13 mouse cellular contexts compared by ENCODE assay signal in the genomic region with DNA sequence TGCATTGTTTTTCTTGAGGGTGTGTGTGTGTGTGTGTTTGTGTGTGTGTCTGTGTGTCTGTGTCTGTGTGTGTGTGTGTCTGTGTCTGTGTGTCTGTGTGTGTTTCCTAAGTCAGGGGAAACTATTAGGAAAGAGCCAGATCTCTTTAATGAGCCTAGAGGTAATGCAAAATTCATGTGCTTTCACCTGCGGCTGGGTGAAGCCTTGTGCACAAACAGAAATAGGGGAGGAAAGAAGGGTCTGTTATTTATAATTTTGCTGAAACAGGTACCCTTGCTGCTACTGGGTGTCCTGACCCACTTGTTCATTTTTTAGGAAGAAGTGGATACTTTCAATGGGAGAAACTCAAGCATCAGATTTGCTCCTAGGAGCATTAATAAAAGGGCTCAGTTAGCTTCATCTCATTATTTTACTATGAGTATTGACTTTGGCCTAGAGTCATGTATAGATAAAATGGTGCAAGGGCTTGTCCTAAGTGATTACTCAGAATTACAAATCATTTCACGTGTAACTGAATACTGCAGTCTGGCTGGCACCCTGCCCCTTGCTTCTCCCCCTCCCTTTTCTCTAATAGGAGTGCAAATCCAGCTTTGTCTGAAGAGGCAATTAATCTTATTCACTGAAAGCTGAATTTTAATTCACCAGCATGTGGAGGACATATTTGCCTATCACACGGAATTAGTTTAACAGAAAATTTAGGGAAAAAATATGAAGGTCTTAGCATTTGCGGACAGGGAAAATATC.
A peak's percentile ranks its signal among the peaks of the same experiment; 100 is the strongest.
DNase-seq lines count a peak whose midpoint lies in the region; ATAC-seq and TF ChIP-seq lines count a peak whose summit lies in the region.
"Had no signal": no experiment of that assay in that cellular context is flagged by ENCODE, and none has a peak within 500 bp of the region (broad histone marks: within the 10 kb centered on the region; RNA-seq: fewer than 3 reads in every experiment).

No protein-coding gene starts in this region.

- H3K27me3 ChIP-seq in hindbrain, embryonic 15.5 days: no peaks in the 10 kb centered on the region
- H3K27me3 ChIP-seq in liver, postnatal 0 days (ENCODE audit: insufficient read depth, low read length): no peaks in the 10 kb centered on the region

- H3K9ac ChIP-seq in hindbrain, embryonic 15.5 days: no peak overlapping the region
- no peak overlapping the region for H3K9ac ChIP-seq in liver, postnatal 0 days (replicated peaks)

- TF ChIP-seq CTCF in liver, postnatal 0 days (IDR thresholded peaks at IDR 0.05; ENCODE audit: low read depth): no peak

- ATAC-seq in hindbrain, embryonic 15.5 days (ENCODE audit: low FRiP score, low read depth): peak; percentile 69; the same call in 1 of the 2 replicates
- no peak for ATAC-seq in liver, postnatal 0 days
- ATAC-seq: CD4-positive, CD25-positive, alpha-beta regulatory T cell, adult 4 months; lung, postnatal 0 days had no signal

- no peak overlapping the region for H3K27ac ChIP-seq in hindbrain, embryonic 15.5 days (replicated peaks)
- no peak overlapping the region for H3K27ac ChIP-seq in liver, postnatal 0 days (ENCODE audit: low read depth)
- H3K27ac ChIP-seq: heart, adult 2 months had no signal

- H3K9me3 ChIP-seq in hindbrain, embryonic 15.5 days: no peaks in the 10 kb centered on the region
- no peaks in the 10 kb centered on the region for H3K9me3 ChIP-seq in liver, postnatal 0 days (ENCODE audit: low read length)

- H3K4me3 ChIP-seq in hindbrain, embryonic 15.5 days: no peak overlapping the region
- H3K4me3 ChIP-seq in liver, postnatal 0 days (ENCODE audit: low read depth, low read length): no peak overlapping the region
- H3K4me3 ChIP-seq: heart, adult 2 months had no signal

- peaks cover 8% of the 10 kb centered on the region for H3K4me1 ChIP-seq in hindbrain, embryonic 15.5 days (replicated peaks)
- no peaks in the 10 kb centered on the region for H3K4me1 ChIP-seq in liver, postnatal 0 days (ENCODE audit: insufficient read depth)

- WGBS in hindbrain, embryonic 15.5 days: 38% methylated on average over 4 of the region's 4 CpGs
- 70% methylated on average over 4 of the region's 4 CpGs for WGBS in liver, postnatal 0 days (ENCODE audit: insufficient replicate concordance)

- no peaks in the 10 kb centered on the region for H3K36me3 ChIP-seq in hindbrain, embryonic 15.5 days
- no peaks in the 10 kb centered on the region for H3K36me3 ChIP-seq in liver, postnatal 0 days (replicated peaks; ENCODE audit: insufficient read depth, low read length)

- TF ChIP-seq EP300 in liver, postnatal 0 days (IDR thresholded peaks at IDR 0.05; ENCODE audit: low read depth): no peak

- peak; percentile 32 for DNase-seq in embryo, embryonic 11 days
- DNase-seq in embryo, embryonic 9.5 days (ENCODE audit: extremely low spot score): no peak
- peak; percentile 43 for DNase-seq in right cerebral cortex, postnatal 4 days
- no peak for DNase-seq in right cerebral cortex, postnatal 36 days (ENCODE audit: low spot score in 2 of 2)
- DNase-seq in liver, postnatal 0 days: no peak
- no peak for DNase-seq in urinary bladder, postnatal 10 days (ENCODE audit: low spot score)
- no peak for DNase-seq in heart, adult 9 months (ENCODE audit: low spot score in 2 of 2)
- DNase-seq: heart, adult 2 months; kidney, postnatal 10 days; layer of hippocampus, postnatal 36 days had no signal

- H3K4me2 ChIP-seq in hindbrain, embryonic 15.5 days: no peak overlapping the region
- H3K4me2 ChIP-seq in liver, postnatal 0 days (ENCODE audit: low read depth, low read length): no peak overlapping the region

Comparison
In these comparisons a context has a peak if more than half of its experiments do, and no peak if none do; other contexts are left out.
1. DNase-seq: peak in embryo, embryonic 11 days (single experiment) and right cerebral cortex, postnatal 4 days (single experiment); none in embryo, embryonic 9.5 days (single experiment), right cerebral cortex, postnatal 36 days (0 of 2), liver, postnatal 0 days (single experiment), urinary bladder, postnatal 10 days (single experiment) and heart, adult 9 months (0 of 2).